Mouse (Mus musculus) telencephalon, adult 2 months (tissue): ENCODE data around the gene Slc17a3.

Source experiments
- DNase-seq: peaks from one replicate; pipeline ENCODE4 v3.0.0-alpha.2; 2011; ENCODE audit warnings: low read depth, low spot score

Slc17a3 gene

DNA sequence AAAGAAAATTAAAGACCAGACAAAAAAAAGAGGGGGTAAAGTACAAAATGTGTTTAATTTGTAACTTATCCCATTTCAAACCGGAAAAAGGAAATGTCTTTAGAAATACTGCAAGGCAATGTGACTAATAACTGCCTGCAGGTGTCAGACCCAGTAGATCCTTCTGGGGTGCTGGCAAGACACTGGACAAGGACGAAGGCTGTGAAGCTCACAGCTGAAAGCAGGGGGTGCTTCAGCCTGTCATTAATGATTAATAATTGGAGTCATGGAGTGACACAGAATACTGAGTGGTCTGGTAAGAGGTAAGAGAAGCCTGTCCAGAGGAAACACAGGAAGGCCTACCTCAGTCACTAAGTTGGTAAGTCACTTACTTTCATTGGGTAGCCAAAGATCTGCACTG lies at the start of gene Slc17a3:
Gene Slc17a3, plus strand, starts transcription at position 127 of the 400 bp plus-strand sequence.
- DNase-seq = no peak

DNA sequence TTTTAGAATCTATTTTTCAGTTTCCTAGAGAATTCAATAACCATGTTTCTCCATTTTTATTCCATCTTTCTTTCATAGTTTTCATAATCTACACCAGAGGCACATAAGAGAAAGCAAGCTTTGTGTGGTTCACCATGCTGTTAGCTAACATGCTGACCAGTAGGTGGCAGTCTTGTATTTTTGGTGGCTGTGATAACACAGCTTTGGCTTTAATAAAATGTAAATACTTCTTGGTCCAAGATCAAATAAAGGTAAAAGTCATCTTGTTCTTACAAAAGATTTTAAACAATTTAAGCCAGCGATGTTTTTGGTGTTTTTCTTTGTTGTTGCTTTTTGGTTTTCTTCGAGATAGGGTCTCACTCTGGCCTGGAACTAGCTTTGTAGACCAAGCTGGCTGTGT lies 46.7 kb upstream of the Slc17a3 start:
- peak; percentile 46 for DNase-seq

DNA sequence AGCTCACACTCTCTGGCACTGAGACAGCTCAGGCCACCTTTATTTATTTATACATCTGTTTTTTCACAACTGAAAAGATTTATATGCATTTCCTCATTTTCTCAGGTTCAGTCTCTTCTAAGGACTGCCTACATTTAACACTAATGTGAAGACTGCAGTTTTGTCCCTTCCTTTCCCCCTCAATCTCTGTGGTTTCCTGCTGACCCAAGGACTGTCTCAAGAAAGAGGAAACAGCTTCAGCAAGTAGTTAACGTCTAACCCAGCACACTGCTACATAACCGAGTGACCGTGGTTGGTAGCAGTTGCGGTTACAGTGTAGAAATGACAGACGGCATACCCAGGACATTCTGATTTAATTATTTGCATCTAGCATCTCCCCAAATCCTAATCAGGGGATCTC lies 39.8 kb upstream of the Slc17a3 start:
- no peak for DNase-seq

DNA sequence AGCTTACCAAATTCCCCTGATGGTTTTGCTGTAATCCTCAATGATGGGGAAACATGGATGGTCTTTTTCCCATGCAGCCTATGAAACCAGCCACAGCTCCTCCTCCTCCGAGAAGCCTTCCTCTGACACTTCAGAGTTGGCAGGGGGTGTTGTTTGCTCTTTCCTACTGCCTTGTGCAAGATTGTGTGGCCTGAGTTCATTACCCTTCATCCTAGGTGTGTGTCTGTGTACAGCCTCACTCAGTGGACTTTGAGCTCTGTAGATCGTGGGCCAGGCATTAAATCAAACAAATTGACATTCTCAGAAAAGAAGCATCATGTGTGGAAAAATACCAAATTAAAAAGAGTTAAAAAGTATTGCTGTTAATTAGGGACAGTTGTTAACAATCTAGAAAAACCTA lies 34.7 kb upstream of the Slc17a3 start:
- no peak for DNase-seq

DNA sequence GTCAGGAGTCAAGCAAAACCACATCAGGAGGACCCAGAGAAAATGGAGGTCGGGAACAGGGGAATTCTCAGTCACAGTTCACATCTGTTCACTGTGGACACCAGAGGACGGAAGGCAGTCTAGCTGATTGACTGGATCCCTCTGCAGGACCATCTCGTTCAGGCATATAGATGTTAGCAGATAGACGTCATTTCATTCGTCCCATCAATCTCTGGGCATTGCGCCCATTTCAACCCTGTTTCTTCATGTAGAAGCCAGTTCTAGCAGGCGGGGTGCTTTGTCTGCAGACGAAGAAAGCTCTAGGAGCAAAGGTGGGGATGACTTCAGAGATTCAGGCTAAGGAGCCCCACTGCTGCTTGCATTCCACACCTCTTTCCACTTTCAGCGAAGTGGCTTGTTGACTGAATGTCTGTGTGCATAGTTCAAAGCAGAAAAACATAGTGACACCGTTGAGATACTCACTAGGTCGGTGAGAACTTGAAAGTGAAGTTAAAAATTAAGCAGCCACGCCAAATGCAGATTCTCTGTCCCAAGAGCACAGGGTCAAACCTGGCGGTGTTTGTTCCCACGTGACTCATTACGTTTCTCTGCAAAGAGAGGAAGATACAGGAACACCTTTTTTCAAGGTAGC lies 32.7 kb upstream of the Slc17a3 start, which contains the start of gene Slc17a2:
Gene Slc17a2, plus strand, starts transcription at position 572 of the 631 bp plus-strand sequence.
- no peak for DNase-seq

DNA sequence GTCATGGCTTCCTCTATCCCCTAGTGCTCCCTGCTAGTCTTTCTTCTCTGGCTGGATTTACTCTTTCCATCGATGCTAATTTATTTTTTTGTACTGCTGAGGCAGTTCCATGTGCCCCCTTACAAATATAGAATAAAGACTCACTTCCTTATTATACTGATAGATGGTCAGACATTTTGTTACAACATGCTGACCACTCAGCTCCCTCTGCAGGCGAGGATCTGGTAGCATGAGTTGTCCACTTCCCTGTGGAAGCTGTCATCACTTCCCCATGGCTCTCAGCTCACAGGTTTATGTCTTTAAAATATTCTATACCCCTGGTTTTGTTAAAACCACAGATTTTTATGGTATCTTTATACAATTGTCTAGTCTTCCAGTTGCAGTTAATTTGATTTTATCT lies 23.1 kb upstream of the Slc17a3 start:
- no peak for DNase-seq

DNA sequence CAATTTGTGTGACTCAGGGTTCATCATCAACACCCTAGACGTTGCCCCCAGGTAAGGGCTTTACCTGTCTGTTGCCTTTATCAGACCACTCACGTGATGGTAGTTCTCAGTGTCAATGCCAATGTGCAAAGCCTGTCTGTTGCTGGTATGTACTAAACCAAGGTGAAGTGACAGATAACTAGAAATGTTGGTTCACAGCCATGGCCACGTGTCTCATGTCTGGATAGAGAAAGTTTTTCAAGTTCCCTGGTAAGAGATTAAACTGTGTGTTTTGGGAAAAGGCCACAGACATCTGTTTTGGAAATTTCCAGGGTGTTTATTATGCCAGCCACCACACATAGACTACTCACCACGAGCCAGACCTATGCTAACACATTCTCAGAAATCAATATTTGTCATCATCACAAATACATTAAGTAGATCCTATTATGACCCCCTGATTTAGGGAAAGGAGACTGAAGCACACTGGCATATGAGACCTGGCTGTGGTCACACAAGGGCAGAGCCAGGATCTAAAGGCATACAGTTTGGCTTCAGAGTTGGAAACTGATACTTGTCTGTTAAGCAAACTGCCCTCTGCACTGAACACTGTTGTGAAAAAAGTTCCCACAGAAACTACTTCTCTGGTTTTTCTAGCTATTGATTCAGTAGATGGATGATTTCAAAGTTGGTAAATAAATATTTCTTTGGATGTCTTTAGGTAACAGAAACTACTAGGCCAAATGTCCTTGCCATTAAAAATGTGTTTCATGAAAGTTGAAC lies 18.9 kb upstream of the Slc17a3 start:
- DNase-seq = no peak

DNA sequence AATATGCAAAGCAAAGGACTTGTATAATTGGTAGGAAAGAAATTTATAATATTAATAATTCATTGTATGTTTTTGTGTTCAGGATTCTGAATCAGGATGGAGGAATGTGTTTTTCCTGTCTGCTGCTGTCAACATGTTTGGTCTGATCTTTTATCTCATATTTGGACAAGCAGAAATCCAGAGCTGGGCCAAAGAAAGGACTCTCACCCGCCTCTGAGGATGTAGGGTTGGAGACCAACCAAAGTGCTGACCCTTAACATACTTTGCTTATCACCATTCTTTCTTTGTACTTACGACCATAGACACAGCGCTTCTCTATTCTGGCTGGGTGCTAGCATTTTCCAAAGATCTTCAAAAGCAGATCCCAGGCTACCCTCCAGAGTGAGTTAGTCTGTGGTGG lies 17.0 kb upstream of the Slc17a3 start:
- DNase-seq = no peak

DNA sequence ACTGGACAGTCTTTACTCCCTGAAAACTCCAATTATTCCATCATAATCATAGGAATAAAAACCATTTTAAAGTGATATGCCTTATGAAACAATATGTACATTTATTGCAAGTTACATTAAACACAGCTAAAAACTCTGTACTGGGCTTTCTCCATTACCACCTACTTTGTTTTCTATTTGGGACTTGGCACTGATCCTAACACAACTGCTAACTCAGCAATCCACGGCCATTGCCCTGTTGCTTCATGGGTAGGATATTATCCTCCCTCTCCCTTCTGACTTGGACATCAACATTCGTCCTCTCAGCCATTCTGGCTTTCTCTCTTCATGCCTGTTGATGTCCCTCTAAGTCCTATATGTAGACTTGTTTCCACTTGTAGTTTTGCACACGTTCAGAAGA lies 12.6 kb upstream of the Slc17a3 start:
- no peak for DNase-seq

DNA sequence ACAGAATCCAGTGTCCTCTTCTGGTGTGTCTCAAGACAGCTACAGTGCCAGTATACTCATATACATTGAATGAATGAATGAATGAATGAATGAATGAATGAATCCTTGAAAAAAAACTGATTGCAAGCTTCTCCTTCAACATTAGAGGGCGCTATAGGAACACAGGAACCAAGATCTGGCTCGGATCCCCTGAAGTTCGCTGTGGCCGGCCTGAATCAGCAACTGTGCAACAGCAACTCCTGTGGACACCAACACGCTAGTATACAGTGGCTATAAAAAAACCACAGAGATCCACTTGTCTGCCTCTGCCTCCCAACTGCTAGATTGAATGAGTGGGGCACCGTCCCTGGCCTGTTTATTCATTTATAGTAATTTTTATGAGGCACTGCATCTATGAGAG lies 6.2 kb upstream of the Slc17a3 start:
- peak; percentile 19 for DNase-seq

DNA sequence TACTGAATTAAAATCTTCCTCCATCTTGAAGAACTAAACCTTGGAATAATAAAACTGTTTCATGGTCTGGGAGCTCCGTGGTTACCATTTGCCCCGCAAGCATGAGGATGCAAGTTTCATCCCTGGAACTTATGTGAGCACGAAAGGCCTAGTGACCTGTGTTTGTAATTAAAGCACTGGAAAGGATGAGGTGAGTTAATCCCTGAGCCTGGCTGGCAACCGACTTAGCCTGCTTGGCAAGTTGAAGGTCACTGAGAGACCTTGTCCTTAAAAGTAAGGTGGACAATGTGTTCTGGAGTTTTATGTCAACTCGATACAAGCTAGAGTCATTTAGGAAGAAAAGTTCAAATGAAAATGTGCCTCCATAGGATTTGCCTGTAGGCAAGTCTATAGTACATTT lies 4.4 kb upstream of the Slc17a3 start:
- no peak for DNase-seq

DNA sequence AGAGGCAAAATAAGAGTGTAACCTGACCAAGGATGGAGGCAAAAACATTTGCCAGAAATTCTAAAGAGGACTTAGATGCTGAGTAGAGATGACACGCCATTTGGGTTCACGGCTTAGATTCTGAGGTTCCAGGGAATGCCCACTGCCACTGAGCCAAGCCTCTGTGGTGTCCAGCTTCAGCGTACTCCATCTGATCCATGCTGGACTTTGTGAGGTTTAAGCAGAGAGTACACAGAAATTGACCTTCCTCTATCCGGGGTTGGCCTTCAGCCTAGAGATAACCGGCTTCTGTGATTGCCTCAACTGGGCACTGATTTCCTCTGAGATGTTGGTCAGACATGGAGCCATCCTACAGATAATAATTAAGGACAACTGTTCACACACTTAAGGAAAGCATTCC lies 2.6 kb upstream of the Slc17a3 start:
- no peak for DNase-seq

DNA sequence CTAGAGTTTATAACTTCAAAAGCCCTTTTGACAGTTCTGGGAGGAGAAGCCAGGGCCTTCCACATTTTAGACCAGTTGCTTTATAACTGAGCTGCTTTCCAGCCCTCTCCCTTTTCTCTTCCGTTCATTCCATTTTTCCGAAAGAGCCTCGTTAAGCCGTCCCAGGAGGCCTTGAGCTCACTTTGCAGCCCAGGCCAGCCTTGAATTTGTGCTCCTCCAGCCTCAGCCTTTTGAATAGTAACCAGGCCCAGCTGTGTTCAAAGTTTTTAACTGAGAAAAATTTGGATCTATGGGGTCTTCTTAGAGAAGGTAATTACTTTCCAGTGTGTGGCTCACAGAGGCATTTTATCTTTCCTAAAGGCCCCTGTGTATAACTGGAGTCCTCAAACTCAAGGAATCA lies 6.6 kb downstream of the Slc17a3 start:
- no peak for DNase-seq

DNA sequence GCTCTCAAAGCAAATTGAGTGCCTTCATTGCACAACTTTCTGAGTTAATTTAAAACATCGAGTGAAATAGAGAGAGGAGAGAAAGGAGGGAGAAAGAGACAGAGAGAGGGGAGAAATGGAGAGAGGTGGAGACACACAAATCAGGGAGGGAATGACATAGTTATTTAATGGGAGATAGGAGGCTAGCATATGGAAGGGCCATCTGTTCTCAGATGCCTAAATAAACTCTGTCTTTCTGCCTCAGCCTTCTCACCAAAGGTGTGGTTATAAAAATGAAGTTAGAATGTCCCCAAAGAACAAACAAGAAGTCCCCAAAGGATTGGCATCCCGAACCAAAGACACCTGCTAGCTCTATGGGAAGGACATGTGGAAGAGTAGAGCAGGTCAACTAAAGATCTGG lies 10.1 kb downstream of the Slc17a3 start:
- DNase-seq = peak; percentile 48

DNA sequence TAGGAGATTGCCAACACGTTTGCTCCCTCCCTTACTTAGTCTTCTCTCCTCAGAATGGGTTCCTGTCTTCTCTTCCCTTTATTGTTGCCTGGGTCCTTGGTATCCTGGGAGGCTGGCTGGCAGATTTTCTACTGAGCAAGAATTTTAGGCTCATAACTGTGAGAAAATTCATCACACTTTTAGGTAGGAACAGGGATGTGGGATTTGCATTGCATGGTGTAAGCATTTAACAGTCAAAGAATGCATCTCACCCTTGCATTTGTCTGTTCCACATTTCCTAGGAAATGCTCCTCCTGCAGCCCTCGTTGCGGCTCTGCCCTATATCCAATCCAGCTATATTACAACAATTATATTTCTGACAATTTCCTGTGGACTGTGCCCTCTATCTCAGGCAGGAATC lies 17.2 kb downstream of the Slc17a3 start:
- DNase-seq = peak; percentile 21

DNA sequence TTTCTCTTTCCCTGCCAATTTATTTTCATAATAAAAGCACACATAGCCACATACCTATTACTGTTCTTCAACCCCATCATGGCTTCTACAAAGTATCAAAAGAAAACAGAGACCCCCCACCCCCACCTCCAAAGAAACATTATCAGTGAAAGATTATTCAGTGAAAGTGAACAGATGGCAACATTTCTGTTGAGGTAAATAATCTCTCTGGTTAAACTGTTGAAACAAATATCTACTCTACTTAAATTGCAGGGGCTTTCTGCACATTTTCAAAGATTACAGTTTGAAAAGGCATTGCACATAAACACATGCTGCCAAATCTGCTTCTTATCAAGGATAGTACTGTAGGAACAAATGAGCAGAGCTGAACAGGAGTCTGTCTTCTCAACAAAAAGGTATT lies 22.6 kb downstream of the Slc17a3 start:
- no peak for DNase-seq

DNA sequence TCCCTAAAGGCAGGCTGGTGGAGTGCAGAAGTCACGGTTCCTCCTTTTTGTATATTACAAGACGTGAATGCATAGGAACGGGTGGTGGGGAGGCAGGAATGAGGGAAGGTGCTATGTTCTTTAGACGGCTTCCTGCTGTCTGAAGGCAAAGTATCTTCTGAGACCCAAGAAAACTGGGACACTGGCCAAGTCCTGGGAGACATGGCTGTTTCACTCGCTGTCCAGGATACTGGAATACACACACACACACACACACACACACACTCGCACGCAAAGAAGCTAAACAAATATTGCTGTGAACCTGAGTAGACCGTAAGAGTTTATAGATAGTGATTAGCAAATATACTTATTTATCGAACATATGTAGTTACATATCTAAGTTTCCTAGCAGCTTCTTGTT lies 25.5 kb downstream of the Slc17a3 start:
- no peak for DNase-seq

DNA sequence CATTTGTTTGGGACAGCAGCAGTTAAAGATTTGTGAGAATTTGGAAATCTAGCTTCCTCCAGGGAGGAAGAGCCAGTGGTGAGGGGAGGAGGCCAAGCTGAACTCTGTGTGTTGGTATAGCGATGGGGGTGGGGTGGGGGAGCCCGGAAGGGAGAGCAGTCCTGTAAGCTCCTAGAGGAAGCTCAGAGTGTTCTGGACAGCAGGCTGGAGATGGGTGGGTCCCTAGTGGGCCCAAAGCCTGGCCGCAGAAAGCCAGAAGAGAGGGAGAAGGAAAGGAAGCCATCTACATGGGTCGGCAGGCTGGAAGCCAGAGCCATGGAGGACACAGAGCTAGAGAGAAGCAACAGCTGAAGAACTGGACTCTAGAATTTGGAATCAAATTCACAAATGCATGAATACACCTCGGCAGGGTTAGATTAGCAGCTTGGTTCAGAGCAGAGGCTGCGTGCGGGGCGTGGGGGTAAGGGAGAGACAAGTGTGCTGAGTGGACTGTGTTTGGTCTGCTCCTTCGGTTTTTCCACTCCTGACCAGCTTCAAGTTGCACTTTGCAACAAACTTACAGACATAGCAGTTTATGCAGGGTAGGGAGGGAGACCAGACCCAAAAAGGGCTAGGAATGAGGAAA lies 27.0 kb downstream of the Slc17a3 start:
- no peak for DNase-seq

DNA sequence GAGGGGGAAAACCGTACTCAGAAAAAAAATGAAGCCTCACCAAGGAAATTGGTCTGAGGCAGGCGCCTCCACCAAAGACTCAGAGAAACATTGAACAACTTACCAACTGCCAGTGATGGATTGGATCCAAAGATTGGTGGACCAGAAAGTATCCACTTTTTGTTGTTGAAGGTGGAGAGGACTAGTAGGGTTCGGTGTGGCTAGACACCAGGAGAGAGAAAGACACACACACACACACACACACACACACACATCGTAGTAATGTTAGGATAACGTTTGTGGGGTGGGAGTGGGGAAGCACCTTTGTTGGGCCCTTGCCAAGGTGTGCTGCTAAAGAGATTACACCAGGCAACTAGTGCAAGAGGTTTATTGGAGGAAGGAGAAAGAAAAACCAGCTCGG lies 27.8 kb downstream of the Slc17a3 start:
- no peak for DNase-seq

DNA sequence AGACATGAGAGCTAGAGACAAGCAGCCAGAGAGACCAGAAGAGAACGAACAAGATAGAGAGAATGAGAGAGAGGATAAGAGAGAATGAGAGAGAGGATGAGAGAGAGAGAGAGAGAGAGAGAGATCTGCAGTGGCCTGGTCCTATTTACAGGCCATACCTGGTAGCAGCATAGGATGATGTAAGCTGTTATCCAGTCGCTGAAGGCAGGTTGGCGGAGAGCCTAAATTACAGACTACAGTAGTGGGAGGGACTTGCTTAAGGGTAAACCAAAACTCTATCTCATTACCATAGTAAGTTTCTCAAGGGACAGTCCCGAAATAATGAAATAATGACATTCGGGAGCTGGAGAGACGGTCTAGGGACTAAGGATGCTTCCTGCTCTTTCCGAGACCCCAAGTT lies 28.2 kb downstream of the Slc17a3 start, which contains the start of gene Slc17a1:
Gene Slc17a1, plus strand, starts transcription at position 346 of the 400 bp plus-strand sequence.
- DNase-seq = no peak

DNA sequence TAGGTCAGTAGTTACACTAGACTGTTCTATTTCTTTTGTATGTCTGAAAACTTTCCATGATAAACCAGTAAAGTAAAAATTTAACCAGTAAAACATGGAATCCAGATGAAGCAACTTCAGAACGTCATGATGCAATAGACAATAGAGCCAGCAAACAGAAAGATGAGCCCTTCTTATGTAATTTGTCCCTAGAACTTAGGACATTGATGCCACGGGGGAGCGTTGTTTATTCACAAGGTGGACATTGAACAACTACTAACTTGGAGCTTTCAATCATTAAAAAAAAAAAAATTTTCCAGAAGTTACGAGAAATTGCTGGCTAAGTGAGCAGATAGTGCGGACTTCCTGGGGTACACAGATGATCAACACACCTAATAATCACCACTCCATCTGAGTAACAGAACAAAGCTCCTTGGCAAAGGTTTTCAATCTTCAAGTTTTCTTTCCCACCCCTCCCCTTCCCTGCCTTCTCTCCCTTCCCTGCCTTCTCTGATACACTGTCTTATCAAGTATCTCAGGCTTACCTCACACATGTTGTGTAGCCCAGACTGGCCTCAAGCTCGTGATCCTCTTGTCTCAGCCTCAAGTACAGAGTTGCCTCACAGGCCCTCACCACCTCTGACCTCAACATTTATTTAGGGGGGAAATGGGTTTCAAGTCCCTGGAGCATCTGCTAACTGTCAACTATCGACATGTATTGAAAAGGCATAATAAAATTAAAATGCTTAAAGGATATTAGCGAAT lies 29.7 kb downstream of the Slc17a3 start:
- no peak for DNase-seq

DNA sequence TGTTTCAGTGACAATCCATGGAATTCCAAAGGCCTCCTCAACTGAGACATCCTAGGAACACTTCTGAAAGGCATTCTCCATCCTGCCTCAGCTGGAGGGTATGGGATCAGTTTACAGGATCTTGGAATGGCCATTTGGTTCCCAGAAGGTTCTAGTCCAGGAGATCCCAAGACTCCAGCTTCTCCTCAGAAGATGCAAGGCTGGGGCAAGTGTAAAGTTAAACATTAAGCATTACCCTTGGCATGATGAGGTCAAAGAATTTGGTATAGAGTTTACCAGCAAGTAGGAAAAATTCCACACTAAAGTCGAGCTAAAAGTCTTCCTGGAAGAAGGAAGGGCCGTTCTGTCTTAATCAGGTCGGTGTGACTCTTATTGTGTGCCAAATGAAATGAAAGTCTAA lies 30.8 kb downstream of the Slc17a3 start:
- DNase-seq = no peak
